Mouse (Mus musculus): Measurements from ENCODE around the gene Col4a3.
A peak's percentile ranks its signal among the peaks of the same experiment; 100 is the strongest.

The Col4a3 gene

DNA sequence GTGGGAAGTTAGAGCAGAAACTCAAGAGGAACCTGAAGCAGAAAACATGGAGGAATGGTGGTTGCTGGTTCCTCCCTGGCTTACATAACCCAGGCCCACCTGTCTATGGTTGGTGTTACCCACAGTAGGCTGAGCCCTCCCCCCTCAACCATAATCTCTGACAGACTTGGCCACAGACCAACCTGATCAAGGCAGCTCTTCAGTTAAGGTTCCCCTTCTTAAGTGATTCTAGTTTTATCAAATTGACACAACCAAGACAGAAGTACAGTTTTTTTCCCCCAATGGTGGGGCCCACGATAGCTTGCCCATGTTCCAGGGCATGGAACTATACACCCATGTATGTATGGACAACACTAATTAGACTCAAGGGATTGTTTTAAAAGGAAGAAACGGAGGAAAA lies 100.1 kb downstream of the Col4a3 start:
- no peak for DNase-seq (ENCODE audit: low spot score)

DNA sequence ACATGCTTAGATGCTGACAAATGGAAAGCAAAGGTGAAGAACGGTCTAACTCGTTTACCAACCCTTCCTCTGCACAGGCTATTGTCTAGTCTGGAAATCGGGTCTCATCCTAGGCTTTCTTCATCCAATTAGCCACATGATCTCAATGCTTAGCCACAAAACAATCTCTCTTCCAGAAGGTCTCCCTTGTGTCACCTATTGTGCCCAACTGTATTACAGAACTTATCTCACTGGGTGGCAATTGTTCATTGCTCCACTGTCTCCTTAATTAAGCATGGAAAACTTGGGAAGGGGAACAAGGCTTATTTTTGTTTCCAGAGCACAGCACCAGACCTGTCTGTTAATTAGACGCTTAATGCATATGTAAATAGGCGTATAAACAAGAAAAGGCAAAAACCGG lies 101.2 kb downstream of the Col4a3 start:
- no peak for DNase-seq (ENCODE audit: low spot score)

DNA sequence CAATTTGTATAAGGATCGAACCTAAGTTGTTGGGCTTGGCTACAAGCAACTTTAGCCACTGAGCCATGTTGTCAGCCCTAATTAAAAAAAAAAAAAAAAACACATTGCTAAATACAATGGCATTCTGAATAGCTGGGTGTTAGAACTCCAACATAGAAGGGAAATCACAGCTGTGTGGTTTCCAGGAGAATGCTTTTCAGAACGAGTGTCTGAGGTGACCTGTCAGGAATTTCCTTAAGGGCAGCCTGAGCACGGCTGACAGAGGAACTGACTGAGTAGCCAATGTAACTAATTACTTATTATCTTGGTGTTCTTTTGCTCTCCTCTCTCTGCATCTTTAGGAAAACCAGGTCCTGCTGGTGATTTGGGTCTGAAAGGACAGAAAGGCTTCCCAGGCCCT lies 109.2 kb downstream of the Col4a3 start:
- no peak for DNase-seq (ENCODE audit: low spot score)

DNA sequence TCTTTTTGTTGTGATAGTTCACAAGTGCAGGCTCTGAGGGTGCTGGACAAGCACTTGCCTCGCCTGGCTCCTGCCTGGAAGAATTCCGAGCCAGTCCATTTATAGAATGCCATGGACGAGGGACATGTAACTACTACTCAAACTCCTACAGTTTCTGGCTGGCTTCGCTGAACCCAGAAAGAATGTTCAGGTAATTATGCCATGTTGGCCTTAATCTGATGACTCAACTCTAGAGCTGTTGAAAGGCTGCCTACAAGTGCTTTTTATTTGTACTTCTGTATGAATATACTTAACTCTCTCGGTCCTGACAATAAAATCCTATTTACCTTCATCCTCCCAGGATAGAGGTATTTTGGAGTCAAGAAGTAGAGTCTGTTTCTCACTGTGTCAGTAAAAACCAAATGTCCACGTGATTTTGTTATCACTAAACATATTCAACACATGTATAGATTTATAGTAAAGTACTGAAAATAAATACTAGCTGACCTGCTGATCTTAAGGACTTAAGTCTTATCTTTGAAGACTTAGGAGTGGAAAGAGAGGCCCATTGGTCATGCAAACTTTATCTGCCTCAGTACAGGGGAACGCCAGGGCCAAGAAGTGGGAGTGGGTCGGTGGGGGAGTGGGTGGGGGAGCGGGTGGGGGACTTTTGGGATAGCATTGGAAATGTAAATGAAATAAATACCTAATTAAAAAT lies 131.2 kb downstream of the Col4a3 start:
- DNase-seq (ENCODE audit: low spot score), result no peak

DNA sequence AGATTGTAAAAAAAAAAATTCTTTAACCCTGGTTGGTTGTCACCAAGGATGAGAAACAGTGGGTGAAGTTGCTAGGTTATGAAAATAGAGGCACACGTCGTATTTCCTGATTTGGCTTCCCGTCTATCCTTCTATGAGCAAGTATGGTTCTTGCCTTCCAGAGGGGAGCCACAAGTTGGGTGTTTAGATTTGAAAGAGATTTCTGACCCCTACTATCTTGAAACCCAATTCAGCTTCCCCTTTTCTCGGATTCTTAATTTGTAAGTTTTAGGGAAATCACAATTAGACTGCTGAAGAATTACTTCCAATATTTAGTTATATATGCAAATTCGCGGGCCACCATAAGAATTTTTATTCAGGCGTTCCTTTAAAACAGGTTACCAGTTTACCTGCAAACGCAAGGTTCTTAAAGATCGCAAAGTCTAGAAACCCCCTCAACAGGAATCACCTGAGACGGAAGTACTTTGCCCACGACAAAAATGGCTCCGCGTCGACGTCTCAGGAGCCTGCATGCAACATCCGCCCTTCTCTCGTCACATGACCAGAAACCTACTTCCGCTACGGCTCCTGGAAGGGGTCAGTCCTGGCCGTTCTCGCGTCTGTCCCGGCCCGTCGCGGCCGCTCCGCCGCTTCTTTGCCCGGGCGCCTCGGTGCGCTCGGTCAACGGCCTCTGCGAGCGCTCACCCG lies 137.8 kb downstream of the Col4a3 start, which contains the start of gene Mff:
TSS of gene Mff (plus strand) at position 552 of the 687 bp plus-strand sequence.
- peak; percentile 94 for DNase-seq (ENCODE audit: low spot score)

DNA sequence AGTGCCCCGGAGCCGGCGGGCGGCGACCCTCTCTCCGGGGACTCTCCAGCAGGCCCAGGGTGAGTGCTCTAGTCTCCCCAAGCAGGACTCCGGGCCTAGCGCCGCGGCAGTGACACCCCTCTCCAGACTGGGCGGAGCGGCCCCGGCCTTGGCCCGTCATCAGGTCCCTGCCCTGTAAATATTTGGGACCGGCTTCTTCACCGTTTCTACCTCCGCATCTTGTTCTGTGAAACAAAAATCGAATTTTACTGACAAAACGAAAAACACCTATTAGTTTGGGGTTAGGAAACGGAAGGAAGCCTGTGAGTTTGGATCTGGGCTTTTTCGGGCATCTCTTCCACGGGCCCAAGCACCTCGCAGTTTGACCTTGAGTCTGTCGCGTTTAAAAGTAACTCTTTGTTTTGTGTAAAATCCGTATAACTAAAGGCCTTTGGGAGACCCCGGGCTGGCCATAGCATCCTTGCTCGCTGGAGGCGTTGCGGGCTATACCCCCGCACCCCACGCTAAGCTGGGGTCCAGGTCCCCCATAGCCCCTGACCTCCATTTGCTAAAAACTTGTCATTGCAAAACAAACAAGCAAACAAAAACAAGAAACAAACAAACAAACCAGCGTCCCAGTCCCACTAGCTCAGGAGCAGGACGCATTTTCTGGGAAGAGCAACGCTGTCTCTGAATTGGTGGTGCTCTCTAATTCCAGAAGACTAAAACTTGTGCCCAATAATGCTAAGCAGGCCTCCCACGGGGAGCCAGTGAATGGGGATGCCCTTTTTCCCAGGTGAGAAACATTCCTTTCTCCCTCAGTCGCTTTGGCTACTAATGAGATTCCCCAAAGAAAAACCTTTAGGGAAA lies 138.5 kb downstream of the Col4a3 start:
- DNase-seq (ENCODE audit: low spot score), result peak; percentile 80

DNA sequence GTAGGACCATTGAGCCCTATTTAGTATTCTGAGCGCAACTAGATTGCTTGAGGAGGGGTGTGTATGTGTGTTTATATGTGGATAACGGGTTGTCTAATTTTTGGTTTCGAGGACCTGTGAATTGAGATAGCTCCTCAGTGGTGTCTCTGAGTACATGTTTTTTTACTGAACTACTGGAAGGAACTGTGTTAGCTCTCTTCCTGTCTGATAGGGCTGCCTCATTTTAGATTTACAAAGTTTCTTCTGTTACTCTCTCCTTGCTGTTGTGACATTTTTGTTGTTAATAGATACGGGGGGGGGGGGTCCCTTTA lies 139.1 kb downstream of the Col4a3 start:
- DNase-seq (ENCODE audit: low spot score), result no peak

DNA sequence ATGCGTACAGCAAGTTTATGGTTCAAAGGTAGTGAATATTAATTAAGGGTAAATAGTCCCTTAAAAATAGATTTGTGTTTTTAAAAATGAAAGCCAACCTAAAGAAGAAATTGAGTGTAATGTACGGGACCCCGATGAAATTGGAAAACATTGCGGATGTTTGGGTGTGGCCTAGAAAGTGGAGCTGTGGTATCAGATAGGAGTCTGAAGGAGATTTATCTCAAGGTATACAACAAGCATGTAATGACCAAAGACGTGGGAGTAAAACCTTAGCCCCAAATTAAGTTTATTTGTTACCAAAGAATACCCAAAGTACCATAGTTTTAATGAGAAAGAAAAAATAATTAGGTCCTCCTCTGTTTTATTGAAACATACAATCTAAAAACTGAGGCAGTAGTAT lies 139.8 kb downstream of the Col4a3 start:
- no peak for DNase-seq (ENCODE audit: low spot score)

DNA sequence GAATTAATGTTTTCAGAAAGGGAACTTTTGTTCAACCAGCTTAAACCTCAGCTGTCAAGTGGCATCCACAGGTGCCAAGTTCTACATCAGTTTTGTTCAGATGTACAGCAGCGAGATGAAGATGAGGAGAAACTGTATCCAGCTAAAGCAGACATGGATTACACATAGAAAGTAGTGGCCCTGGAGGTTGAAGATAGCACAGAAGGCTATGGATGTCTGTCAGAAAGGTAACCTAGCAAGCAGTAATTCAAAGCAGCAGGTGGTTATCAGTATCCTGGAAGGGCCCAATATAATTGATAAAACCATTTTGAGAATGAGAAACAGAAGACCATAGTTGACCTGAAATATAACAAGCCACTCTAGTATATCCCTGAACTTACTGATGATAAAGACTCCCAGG lies 146.6 kb downstream of the Col4a3 start:
- DNase-seq (ENCODE audit: low spot score), result no peak

DNA sequence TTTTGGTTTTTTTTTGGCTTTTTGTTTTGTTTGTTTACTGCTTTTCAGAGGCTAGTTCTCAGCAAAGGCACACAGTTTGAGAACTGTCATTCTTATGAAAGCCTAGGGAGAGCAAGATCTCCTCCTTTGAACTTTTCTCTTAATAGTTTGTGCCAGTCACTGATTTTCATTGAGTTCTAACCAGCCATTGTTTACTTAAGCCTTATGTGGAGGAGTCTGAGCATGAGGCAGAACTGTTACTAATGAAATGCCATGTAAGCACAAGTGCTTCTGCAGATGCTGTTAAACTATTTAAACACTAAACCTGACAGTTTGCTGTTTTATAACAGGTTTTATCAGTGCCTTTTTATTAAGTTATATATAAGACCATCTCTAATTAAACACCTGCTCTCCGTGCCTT lies 151.3 kb downstream of the Col4a3 start:
- DNase-seq (ENCODE audit: low spot score), result no peak

DNA sequence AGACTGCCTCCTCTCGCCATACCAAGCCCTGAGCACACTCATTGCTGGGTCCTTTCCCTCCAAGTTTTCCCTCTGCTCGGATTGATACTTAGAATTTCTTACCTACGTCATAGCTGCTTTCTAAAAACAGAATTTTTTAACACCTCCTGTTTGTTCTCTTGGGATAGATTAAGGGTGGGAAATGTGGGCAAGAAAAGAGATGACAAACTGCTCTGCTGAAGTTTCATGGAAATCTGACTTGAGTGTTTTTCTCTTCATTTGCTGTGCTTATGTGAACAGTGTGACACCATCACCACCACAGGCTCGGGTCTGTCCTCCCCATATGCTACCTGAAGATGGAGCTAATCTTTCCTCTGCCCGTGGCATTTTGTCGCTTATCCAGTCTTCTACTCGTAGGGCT lies 154.8 kb downstream of the Col4a3 start:
- no peak for DNase-seq (ENCODE audit: low spot score)

DNA sequence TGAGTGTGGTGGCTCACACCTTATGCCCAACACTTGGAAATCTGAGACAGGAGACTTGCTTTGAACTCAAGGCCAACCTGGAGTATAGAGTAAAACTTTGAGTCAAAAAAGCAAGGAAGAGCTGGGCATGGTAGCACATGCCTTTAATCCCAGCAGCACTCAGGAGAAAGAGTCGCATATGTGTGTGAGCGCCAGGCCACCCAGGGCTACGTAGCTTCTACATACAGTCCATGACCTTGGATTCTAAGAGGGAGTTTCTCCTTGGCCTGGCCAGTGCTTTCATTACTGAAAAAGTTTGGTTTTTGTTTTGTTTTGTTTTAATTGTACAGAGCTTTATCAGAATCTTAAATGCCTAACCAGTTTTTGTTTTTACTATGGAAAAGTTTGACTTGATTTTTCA lies 157.2 kb downstream of the Col4a3 start:
- no peak for DNase-seq (ENCODE audit: low spot score)

DNA sequence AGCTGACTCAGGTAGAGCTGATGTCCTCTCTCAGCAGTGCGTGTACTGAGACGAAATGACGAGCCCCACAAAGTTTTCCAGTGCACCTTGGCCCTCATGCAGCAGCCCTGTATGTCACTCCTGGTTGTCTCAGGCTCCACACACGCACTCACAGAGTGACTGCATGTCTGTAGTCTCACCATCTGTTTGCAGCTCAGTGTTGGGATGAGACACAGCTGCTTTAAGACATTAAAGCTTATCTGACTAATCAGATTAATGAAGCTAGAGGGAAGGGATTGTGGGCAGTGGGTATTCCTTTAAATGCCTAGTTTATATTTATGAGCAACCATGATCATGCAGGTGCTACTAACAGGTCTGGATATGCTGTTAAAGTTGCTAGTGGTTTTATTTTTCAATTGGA lies 159.7 kb downstream of the Col4a3 start:
- DNase-seq (ENCODE audit: low spot score), result no peak

DNA sequence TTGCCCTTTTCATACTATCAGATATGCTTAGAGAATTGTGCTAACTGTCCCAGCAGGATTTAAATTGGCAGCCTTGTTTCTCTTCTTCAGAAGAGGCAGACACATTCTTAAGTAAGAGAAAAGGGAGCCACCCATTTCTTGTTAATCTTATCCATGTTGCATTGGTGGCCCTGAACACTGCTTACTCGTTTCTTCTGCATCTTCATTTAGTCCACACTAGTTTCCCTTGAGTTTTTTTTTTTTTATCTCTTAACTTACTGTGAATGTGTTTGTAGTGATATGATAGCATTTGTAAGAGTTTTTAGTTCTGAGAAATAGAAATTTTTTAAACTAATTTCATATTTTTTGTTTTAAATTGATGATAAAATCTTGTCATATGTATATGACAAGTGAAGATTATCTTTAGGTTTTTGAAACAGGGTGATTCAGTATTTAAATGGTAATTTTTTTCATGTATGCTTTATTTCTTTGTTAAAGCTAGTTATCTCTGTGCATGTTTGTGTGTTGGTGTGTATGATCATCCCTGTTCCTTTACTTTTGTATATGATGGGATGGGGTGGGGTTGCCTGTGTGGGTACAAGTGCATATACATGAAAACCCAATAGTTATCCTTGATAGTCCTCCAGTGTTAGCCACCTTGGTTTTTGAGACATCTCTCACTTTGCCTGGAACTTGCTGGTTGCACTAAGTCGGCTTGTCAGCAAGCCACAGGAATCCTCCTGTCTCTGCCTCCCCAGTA lies 161.2 kb downstream of the Col4a3 start:
- DNase-seq (ENCODE audit: low spot score), result no peak

DNA sequence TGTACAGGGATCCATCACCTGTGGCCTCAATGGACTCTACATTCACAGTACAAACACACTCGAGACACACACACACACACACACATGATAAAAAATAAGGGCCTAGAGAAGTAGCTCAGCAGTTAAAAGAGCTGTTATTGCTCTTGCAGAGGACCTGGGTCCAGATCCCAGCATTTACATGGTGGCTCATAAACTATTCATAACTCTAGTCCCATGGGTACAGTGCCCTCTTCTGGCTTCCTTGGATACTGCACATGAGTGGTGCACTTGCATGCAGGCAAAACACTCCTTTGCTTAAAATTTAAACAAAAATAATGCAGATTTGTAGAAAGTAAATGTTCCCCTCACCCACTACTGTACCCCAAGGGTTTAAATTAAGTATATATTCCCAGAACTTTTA lies 172.8 kb downstream of the Col4a3 start:
- no peak for DNase-seq (ENCODE audit: low spot score)

DNA sequence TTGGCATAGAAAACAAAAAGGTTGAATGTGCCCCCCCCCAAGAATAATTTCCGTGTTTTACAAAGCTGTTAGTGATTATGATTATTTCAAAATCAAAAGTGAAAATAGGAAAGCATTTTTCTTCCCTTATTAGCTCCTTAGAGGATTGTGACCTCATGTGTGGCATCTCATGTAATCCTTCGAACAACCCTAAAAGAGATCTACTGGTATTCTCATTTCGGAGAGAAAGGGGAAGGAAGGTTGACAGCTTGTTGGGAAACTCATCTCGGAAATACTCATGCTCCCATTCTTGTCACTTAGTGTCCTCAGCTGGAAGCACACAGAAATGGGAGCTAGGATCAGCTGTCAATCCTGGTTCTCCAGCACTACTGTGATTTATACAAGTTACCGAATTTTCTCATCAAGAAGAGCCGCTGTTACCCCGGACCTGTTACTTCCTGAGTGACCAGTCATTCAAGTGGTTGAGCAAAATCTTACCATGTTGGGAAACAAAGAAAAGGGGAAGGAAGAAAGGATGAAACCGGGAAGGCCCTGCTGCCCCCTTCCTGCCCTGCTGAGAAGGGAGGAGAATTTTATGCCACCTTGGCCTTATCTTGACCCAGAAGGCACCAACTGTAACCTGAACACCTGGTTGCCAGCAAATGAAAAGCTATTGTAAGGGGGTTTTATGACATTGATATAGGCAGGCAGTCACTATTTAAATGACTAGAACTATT lies 174.9 kb downstream of the Col4a3 start:
- DNase-seq (ENCODE audit: low spot score), result no peak

DNA sequence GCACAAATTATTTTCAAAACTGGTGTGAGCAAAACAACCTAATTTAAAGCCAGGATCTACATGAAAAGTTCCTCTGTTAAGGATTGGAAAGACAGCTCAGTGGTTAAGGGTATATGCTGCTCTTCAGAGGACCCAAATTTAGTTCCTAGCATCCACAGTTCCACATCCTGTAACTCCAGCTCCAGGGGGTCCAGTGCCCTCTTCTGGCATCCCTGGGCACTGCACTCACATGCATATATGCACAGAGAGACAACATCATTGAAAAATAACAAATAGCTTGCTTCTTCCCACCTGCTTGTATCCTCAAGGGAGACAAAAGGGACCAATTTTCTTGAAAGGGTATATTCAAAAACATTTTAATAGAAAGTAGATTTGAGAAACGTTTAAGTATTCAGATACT lies 175.6 kb downstream of the Col4a3 start:
- no peak for DNase-seq (ENCODE audit: low spot score)

DNA sequence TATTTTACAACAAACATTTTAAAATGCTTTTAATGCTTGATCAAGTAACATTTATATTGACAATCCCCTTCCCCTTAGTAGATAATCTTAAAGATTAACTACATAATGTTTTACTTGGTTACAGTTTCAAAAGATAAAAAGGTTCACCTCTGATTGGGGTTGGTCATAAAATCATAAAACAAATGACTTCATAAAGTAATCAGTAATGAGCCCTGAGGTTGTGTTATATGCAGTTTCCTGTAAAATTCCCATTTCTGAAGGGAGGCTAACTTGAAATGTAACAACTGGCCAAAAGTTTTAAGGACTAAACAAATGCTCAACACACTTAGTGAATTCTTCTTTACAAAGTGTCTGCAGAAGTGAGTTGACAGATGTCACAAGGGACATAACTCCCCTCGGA lies 179.5 kb downstream of the Col4a3 start:
- DNase-seq (ENCODE audit: low spot score), result no peak

DNA sequence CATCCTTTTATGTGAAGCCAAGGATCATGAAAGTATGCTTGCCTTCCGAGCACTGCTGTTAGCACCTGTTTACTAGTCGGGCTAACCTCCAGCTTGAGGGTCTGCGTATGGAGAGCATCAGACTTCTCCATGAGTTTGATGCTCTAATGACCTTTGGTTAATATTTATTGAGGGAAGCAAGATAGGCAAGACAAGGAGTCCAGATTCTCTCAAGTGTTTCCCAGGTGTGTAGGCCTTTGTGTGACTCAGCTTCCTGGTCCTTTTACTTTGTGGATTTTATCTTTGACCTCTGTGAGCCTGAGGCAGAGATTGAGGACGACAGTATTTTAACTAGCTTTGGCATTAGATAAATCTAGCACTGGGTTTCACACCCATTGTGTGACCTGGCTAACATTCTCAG lies 179.9 kb downstream of the Col4a3 start:
- DNase-seq (ENCODE audit: low spot score), result no peak

DNA sequence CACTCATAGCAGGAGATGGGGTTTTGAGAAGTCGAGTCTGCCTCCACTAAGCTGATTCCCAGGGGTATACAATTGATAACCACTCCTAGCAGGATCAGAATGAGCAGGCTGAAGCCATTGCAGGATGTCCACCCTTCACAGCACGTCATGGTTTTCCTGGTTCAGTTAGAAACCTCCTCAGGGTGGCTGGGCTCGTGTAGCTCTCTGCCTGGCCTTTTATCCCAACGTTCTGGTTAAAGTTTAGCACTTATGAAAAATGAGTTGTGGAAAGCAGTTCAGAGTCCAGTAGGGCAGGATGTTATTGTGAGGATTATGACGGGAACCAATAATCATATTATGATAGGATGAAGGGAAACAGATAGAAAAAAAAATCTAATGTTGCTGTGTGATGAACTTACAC lies 181.5 kb downstream of the Col4a3 start, which contains the start of gene Tm4sf20:
TSS of gene Tm4sf20 (minus strand) at position 193 of the 400 bp plus-strand sequence.
- no peak for DNase-seq (ENCODE audit: low spot score)

DNA sequence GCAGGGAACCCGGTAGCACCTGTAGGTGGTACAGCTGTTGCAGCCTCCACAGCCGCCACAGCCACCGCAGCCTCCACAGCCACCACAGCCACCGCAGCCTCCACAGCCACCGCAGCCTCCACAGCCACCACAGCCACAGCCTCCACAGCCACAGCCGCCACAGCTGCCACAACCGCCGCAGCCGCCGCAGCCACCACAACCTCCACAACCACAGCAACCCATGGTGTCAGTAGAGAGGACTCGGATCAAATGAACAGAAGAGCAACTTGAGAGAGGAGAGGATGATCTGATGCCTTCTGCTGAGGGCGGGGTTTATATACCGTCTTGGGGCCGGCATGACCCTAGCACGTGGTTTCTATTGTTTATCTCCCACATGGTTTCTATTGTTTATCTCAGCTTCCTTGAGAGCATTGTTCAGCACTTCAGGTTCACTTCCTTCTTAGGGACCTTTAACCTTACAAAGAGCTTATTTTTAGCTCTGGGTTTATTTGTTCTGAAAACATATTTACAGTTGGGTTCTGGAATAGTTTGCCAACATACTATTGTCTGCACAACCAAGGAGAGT lies 184.4 kb downstream of the Col4a3 start, which contains the start of gene Gm47791:
TSS of gene Gm47791 (minus strand) at position 222 of the 565 bp plus-strand sequence.
- DNase-seq (ENCODE audit: low spot score), result no peak

Data from urinary bladder, postnatal 14 days (tissue).